Mouse (Mus musculus): ENCODE data around the gene Ugt2b34.
"Not testable (repeated sequence)": the region's sequence is repeated elsewhere in the genome, so short reads cannot be mapped to it uniquely, and the experiment has no call there.

Ugt2b34 gene

GRCm38 (mm10) chr5:86906758-86907157 lies at the start of gene Ugt2b34:
Gene Ugt2b34, minus strand, starts transcription at chr5:86906937.
- DNase-seq: no peak

GRCm38 (mm10) chr5:86942111-86942510 lies 35.4 kb upstream of the Ugt2b34 start:
- no peak for DNase-seq

- no peak for DNase-seq
These were observed 19.7 kb upstream of the Ugt2b34 start, which contains the start of gene Ugt2b1 for GRCm38 (mm10) chr5:86926426-86926825. Gene Ugt2b1, minus strand, starts transcription at chr5:86926530.

GRCm38 (mm10) chr5:86920661-86921233 lies 14.0 kb upstream of the Ugt2b34 start:
- no peak for DNase-seq

- DNase-seq: no peak
These were observed 4.8 kb upstream of the Ugt2b34 start for GRCm38 (mm10) chr5:86911357-86912099.

- no peak for DNase-seq
These were observed 4.0 kb upstream of the Ugt2b34 start for GRCm38 (mm10) chr5:86910770-86911169.

GRCm38 (mm10) chr5:86889933-86890332 lies 16.8 kb downstream of the Ugt2b34 start:
- DNase-seq: no peak

GRCm38 (mm10) chr5:86888420-86888819 lies 18.3 kb downstream of the Ugt2b34 start:
- DNase-seq: no peak

- DNase-seq: no peak
These were observed 19.7 kb downstream of the Ugt2b34 start for GRCm38 (mm10) chr5:86887081-86887480.

- no peak for DNase-seq
These were observed 20.1 kb downstream of the Ugt2b34 start for GRCm38 (mm10) chr5:86886620-86887019.

GRCm38 (mm10) chr5:86871877-86872276 lies 34.9 kb downstream of the Ugt2b34 start:
- DNase-seq: no peak

GRCm38 (mm10) chr5:86858336-86858735 lies 48.4 kb downstream of the Ugt2b34 start:
- no peak for DNase-seq

GRCm38 (mm10) chr5:86857682-86858081 lies 49.1 kb downstream of the Ugt2b34 start:
- DNase-seq: no peak

- not testable (repeated sequence) for DNase-seq
These were observed 50.2 kb downstream of the Ugt2b34 start for GRCm38 (mm10) chr5:86856505-86856904.

- no peak for DNase-seq
These were observed 55.1 kb downstream of the Ugt2b34 start for GRCm38 (mm10) chr5:86851658-86852057.

- no peak for DNase-seq
These were observed 56.6 kb downstream of the Ugt2b34 start for GRCm38 (mm10) chr5:86850104-86850503.

- DNase-seq: not testable (repeated sequence)
These were observed 65.5 kb downstream of the Ugt2b34 start for GRCm38 (mm10) chr5:86841261-86841660.

- no peak for DNase-seq
These were observed 66.5 kb downstream of the Ugt2b34 start for GRCm38 (mm10) chr5:86840207-86840606.

Measured in spleen, adult 18-20 months (tissue).